Mouse (Mus musculus) ES-CJ7 (cell line): Measurements from ENCODE around the gene Nmur1.

Experiments
- DNase-seq: peaks from one replicate; pipeline ENCODE4 v3.0.0; 2011; ENCODE audit warnings: low read depth, low spot score

Nmur1 gene

DNA sequence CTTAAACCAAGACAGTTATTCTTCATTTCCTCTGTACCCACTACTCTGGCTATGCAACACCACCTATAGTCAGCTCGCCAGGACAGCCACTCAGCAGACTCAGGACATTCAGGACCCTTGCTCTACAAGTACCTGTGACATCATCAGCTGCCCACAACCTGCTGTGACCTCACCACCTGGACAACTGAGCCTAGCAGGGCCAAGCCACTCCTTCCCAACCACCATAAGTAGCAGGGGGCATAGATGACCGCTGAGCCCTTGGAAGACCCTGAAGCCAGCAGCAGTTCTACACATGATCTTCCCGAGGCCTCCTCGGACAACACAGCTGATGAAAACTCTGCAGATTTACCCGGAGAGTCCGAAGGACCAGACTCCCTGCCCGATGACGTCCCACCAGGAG is at the start of gene Nmur1, which contains the start of gene Tex44:
Gene Nmur1 (minus strand): TSS at position 101 of the 400 bp plus-strand sequence.
Gene Tex44 (plus strand): TSS at position 202 of the 400 bp plus-strand sequence.
- no peak for DNase-seq

- peak; percentile 76 for DNase-seq
Measured at GRCm38 (mm10) chr1:86473109-86473760, 47.2 kb upstream of the Nmur1 start.

- DNase-seq: peak; percentile 90
Measured at GRCm38 (mm10) chr1:86472197-86472952, 46.3 kb upstream of the Nmur1 start.

DNA sequence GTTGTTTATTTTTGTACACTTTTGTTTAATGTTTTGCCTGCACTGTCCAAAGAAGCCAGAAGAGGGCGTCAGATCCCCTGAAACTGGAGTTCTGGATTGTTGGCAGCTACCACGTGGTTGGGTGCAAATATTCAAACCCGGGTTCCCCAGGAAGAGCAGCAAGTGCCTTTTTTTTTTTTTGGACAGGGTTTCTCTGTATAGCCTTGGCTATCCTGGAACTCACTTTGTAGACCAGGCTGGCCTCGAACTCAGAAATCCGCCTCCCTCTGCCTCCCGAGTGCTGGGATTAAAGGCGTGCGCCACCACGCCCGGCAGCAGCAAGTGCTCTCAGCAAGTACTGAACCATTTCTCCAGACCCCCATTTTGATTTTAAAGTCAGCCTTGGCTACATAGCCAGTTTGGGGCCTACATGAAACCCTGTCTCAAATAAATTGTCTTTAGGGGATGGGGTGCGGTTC is 45.5 kb upstream of the Nmur1 start:
- peak; percentile 92 for DNase-seq

DNA sequence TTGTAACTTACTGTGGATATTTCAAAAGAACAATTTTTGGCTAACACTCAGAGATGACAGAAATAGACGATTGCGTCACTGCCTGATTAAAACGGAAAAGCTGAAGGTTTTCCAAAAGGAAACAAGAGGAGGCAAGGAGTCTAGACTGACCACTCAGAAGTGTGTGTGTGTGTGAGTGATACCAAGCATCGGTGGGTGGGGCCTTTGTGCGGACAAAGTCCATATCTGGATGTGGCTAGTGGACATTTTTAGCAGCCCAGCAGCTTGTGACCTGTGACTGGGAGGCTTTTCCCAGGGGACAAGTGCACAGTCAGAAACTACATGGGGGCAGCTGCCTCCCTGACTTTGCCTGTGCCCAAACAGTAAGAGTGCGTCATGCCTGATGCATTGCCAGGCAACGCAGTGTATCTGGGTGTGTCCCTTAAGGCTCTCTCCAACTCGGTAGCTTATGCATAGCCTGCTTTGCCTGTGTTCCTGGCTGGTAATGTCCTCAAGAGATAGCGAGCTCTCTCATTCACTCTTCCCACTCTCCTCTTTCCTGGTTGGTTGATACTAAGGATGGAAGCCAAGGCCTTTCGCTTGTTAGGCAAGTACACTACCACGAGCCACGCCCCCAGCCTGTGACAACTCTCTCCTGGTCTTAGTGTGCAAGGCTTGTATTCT is 44.6 kb upstream of the Nmur1 start:
- peak; percentile 91 for DNase-seq

DNA sequence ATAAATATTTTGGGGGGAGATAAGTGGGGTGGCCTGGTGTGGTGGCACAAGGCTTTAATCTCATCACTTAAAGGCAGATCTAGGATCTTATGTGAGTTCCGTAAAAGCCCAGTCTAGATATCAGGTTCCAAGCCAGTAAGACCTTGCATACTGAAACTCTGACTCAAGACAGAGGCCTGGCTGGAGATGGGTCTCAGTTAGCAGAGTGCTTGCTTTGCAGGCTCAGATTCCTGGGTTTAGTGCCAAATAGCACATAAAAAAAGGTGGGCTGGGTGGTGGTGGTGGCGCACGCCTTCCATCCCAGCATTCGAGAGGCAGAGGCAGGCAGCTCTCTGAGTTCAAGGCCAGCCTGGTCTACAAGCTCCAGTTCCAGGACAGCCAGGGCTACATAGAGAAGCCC is 43.8 kb upstream of the Nmur1 start:
- no peak for DNase-seq

- peak; percentile 99 for DNase-seq
Measured at GRCm38 (mm10) chr1:86467416-86467815, 41.4 kb upstream of the Nmur1 start.

GRCm38 (mm10) chr1:86464875-86465224 is 38.8 kb upstream of the Nmur1 start:
- no peak for DNase-seq

DNA sequence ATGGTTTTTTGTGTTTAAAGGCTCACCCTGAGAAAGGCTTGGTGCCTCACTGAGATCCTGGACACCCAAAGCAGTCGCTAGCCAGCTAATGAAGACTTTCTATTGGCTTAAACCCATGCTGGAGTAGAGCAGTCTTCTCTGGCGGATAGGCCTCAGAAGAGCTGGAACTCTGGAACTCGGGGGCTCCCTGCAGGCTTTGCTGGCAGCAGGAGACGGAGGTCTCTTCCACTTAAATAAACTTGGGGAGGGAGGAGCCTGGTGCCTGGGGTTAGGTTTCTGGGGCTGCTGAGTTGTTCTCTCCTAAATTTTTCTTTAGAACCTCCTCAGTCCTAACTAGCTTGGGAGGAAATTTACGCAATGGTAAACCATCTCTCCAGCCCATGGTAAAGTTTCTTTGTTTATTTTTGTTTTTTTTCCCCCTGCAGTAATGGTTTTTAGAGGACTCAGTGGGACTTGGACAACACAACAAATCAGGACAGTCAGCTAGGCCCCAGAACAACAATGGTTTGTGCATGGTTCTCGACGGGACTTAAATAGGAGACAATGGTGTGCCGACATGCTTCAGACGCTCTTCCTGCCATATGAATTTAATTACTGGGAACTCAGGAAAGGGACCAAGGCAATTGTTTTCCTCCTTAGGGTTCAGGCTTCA is 38.3 kb upstream of the Nmur1 start:
- no peak for DNase-seq

DNA sequence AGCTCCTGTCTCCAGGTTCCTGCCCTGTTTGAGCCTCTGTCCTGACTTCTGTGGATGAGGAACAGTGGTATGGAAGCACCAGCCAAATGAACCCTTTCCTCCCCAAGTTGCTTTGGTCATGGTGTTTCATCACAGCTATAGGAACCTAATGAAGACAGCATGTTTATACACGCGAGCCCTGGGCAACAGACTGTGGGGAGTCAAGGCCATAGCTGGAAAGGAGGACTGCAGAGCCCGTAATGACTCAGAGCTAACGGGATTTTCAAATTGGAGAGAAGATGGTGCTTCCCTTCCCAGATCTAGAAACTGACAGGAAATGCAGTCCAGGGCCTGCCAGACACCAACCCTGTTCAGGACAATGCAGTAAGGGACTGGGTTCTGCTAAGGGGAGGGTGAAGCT is 33.3 kb upstream of the Nmur1 start:
- no peak for DNase-seq

- DNase-seq: peak; percentile 72
Measured at GRCm38 (mm10) chr1:86456892-86457581, 31.0 kb upstream of the Nmur1 start.

DNA sequence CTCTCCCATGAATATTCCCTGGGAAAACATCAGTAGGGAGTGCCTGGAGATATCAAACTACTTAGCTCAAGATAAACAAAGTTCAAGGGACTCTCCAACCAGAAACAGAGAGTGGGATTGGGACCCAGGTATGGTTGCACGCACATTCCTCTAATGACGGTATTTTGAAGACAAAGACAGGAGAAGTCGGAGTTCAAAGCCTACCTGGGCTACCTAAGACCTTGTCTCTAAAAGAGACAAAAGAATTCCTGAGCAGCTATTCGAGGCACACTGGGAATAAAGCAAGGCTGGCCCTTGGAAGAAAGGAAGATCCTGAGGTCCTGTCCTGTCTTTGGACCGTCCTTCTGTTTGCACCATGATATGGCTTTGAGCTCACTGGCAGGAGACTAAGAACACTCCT is 26.7 kb upstream of the Nmur1 start:
- DNase-seq: no peak

DNA sequence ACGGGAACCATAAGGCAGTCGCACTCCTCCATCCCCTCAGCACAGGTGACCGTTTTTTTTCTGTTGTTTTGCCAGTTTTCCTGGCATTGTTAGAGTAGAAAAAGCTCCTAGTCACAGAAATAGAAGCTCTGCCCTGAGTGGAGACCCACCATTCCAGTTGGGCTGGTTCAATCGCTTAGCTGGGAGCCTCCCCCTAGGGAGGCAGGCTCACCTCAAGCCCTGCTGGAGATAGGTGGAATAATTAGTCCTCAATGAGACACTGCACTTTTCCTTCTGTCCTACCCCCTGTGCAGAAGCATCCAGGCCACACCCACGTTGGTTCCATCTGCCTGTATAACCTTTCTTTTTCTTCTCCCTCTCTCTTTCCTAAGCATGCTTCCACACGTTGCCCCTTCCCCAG is 23.9 kb upstream of the Nmur1 start:
- peak; percentile 76 for DNase-seq

DNA sequence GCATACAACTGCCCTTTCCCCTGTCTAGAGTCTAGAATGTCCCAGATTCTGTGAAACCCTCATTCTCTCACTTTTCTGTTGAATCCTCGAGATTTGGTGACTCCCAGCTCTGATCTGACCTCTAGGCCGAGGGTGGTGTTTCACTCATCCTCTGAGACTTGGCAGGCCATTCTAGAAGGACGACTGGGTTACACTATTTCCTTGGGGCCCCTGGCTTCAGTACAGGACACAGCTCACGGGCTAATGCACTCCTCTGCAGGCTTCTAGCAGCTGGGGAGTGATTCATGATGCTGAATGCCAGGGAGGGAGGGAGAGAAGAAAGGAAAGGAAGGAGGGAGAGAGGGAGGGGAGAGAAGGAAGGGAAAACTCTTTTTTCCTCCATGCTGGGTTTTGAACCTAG is 22.2 kb upstream of the Nmur1 start:
- no peak for DNase-seq

DNA sequence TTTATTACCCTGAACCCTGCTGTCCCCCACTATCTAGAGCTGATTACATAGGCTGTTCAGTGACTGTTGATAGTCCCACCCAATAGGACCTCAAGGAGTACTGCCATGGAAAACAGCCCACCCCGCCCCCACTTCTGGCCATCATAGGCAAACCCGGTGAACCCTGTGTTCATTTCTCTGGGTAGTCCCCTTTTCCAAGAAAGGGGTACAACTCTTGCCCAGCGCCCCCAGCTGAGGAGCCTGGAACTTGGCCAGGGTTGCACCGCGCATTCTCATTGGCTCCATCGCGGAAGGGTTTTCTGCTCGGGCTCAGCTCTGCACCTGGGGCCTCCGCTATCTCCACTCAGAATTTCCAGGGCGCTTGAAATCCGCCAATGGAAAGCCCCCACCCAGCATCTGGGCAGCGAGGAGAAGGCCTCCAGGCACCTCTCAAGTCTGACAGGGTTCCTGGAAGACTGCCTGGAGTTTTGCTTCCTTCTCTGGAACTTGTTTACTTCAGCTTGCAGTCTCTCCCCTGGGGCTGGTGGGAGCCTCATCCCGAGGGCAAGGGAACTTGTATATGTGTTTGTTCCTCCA is 21.7 kb upstream of the Nmur1 start:
- DNase-seq: no peak

DNA sequence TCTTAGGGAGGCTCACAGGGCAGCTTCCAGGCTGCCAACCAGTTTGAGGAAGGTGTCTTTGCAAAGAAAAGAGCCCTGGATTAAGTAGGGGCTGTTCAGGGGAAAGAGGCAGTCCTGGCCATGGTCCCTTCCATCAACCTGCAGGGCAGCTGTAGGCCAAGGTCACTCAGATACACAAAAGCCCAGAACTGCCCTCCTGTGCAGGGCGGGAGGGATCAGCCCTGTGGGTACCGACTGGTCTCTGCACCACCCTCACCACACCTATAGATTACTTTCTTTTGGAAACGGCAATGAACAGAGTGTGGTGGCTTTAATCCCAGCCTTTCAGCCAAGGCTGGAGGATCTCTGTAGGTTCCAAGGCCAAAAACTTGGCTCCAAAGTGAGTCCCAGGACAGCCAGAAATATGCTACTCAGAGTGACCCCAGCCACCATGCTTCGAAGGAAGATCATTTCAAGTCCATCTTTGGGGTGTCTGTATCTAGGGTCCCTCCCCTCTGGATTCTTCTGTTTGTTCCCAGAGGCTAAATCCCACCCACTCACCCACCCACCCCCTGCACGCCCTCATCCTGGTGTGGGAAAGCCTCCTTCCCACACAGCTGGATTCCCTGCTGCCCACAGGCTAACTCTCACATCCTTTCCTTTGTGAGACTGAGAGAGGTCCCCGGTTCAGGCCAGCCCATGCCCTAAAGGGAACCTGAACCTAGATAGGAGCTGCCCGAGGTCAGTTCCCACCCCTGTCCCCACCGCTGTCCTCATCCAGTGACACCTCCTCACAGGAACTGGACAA is 17.6 kb upstream of the Nmur1 start:
- no peak for DNase-seq

DNA sequence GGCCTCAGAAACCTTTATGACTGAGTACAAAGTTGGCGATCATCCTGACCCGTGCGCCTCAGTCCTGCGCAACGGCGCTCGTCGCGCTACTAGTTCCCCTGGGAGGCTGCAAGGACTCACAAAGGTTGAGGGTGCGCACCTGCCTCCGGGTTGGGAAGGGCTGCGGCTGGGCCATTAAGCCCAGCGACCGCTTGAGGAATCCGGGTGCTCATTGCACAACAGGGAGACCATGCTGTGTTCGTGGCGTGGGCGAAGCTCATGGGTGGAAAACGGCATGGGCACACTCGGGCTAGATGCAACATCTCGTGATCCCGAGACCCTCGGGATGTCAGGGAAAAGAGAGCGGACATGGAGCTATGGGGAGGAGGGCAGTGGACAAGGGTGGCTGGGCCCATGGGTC is 16.8 kb upstream of the Nmur1 start:
- DNase-seq: peak; percentile 65

- peak; percentile 71 for DNase-seq
Measured at GRCm38 (mm10) chr1:86441980-86442831, 16.2 kb upstream of the Nmur1 start.

GRCm38 (mm10) chr1:86441724-86441979 is 15.6 kb upstream of the Nmur1 start:
- DNase-seq: no peak
